Mouse (Mus musculus) brown adipose tissue, adult 24 weeks (tissue): ENCODE results near the gene Pbxip1. TPM values are rescaled to one million over a fixed set of nuclear protein-coding genes. Genes with fewer than 3 reads are reported as not detected.

Experiments used
- H3K27ac ChIP-seq: fragments of 200-500 bp; replicated peaks from 2 replicates; pipeline ENCODE4 v1.5.1; 2012; ENCODE audit warnings: low read depth, mild to moderate bottlenecking, low read length
- H3K4me1 ChIP-seq: fragments of 200-500 bp; 2 replicates; pipeline ENCODE4 v1.6.1; 2012; ENCODE audit warnings: low read length, mixed read lengths; ENCODE audit not compliant: control insufficient read depth, insufficient read depth, insufficient read length
- H3K4me3 ChIP-seq: fragments of 200-500 bp; 2 replicates; pipeline ENCODE4 v1.5.1; 2012; ENCODE audit warnings: low read depth, mild to moderate bottlenecking, low read length, moderate library complexity; ENCODE audit not compliant: insufficient read depth
- polyA plus RNA-seq: library from polyadenylated mRNA; stranded (reverse); fragments of >200 nt; gene quantifications from 2 replicates; pipeline ENCODE4 v1.2.4, GENCODE M21; 2012; ENCODE audit not compliant: missing spikeins, insufficient read depth, insufficient read length

The Pbxip1 gene
- polyA plus RNA-seq, 1 experiment, result 18.9 TPM

GRCm38 (mm10) chr3:89479055-89479454 is 42.5 kb downstream of the Pbxip1 start:
- Histone ChIP-seq H3K4me1 (no peaks in the 10 kb centered on the region), H3K4me3 (no peak overlapping the region), H3K27ac (no peak overlapping the region)

- no peak overlapping the region for H3K4me3 ChIP-seq
- no peaks in the 10 kb centered on the region for H3K4me1 ChIP-seq
- no peak overlapping the region for H3K27ac ChIP-seq
Observed at GRCm38 (mm10) chr3:89481488-89481887, 45.0 kb downstream of the Pbxip1 start.

DNA sequence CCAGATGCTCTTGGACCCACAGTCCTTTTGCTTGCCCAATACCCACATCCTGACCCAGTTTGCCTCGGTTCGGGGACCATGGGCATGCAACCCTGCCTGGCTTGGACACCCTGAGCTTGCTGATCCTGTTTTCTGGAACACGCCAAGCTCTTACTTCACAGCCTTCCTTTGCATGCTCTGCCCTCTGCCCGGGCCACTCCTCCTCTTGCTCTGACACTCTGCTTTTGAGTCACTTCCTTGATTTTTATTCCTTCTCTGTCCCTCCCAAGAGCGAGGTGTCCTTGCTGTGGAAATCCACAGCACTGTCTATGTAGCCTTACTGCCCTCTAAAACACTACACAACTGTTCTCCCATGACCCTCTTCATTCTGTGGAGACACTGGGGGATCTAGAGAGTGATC is 45.7 kb downstream of the Pbxip1 start:
- Histone ChIP-seq H3K4me3 (no peak overlapping the region), H3K4me1 (no peaks in the 10 kb centered on the region), H3K27ac (no peak overlapping the region)

GRCm38 (mm10) chr3:89484766-89485524 is 48.4 kb downstream of the Pbxip1 start:
- Histone ChIP-seq H3K4me3 (no peak overlapping the region; the same call in 1 of the 2 replicates), H3K4me1 (peaks cover 3% of the 10 kb centered on the region; the same call in 1 of the 2 replicates), H3K27ac (no peak overlapping the region)

- Histone ChIP-seq H3K27ac (no peak overlapping the region), H3K4me1 (peaks cover 3% of the 10 kb centered on the region; the same call in 1 of the 2 replicates), H3K4me3 (no peak overlapping the region)
Observed at GRCm38 (mm10) chr3:89486111-89486510, 49.6 kb downstream of the Pbxip1 start.

DNA sequence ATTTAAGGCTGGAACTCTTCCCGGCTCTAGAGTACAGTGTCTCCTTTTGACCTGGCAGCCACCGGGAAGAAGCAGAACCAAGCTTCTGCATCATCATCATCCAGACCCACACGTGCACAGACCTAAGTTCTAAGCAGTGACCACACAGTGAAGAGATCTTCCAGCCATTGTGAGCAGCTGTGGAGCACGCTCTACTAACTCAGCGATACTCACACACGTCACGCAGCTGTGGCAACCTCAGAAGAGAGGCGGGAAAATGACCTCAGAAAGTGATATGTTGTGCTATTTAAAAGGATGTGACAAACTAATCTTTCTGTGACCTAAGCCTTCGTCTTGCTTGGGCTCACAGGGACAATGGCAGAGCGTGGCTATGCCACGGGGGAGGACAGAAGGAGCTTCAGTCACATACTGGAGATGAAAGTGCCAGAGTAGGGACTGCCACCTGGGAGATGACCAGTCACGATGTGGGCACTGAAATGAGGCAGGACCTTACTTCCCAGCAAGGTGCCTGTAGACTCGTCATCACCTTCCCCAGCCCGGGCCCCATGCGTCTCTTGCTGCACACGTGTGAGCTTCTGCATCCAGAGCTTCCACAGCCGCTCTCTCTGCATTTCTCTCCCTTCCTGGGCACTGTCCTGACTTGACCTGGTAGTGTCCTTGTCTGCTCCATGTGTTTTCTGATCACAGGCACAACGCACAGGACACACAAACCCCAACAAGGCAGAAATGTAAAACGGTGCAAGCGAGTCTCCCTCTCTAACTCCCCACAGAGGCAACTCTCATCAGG is 50.6 kb downstream of the Pbxip1 start:
- Histone ChIP-seq H3K27ac (no peak overlapping the region), H3K4me1 (peaks cover 3% of the 10 kb centered on the region; the same call in 1 of the 2 replicates), H3K4me3 (no peak overlapping the region)

- no peak overlapping the region for H3K4me3 ChIP-seq
- peaks cover 3% of the 10 kb centered on the region; the same call in 1 of the 2 replicates for H3K4me1 ChIP-seq
Observed at GRCm38 (mm10) chr3:89490790-89491189, 54.3 kb downstream of the Pbxip1 start.

DNA sequence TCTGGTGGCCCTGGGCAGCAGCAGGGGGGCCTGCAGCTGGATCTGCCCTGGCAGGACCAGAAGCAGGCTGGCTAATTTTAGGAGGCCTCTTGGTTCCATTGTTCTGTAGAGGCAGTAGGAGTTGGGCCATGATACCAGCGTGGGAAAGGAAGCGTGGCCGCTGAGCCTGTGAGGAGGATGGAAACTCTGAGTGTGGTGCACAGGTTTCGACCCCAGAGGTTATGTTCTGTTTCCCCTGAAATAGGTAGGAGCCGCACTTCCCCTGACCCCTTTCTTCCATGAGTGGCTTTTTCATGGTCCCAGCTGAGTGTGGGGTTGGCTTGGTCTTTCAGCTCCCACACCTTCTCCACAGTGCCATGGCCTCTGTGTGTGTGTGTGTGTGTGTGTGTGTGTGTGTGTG is 55.1 kb downstream of the Pbxip1 start:
- no peak overlapping the region for H3K4me3 ChIP-seq
- H3K27ac ChIP-seq, result no peak overlapping the region
- H3K4me1 ChIP-seq, result peaks cover 3% of the 10 kb centered on the region; the same call in 1 of the 2 replicates

More at GRCm38 (mm10) chr3:89490790-89491189, 54.3 kb downstream of the Pbxip1 start:
- no peak overlapping the region for H3K27ac ChIP-seq

DNA sequence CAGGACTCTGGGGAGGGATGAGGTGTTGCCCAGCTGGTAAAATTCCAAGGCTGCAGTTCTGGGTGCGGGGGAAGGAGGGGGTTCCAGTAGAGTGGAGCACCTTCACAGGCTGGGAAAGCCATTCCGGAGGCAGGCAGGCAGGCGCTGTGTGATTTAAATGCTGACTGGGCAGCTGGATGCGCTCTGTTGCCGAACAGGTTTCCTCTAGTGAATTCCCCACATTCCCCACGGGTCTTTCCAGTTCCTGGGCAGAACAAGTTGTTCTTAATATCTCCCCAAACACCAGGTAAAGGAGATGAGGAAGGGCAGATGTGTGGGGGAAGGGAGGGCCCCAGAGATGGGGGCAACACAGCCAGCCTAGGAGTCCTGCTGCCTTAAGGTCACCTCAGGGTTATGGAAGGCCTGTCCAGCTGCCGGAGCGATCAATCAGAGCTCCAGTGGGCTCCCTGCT is 56.2 kb downstream of the Pbxip1 start:
- no peak overlapping the region for H3K4me3 ChIP-seq
- peaks cover under 1% of the 10 kb centered on the region; the same call in 1 of the 2 replicates for H3K4me1 ChIP-seq
- no peak overlapping the region for H3K27ac ChIP-seq

DNA sequence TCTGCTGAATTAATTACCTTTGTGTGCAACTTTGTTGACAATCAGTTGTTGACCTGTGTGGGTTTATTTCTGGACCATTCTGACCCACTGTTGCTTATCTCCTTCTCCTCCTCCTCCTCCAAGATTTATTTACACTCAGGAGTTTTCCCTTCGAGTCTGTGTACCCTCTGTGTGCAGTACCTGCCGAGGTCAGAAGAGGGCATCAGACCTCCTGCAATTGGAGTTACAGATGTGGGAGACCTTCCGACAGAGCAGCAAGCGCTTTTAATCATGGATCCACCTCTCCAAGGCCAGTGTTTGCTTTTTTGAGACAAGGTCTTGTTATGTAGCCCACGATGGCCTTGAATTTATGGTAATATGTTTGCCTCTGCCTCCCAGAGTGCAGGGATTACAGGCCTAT is 58.1 kb downstream of the Pbxip1 start:
- H3K4me1 ChIP-seq, result no peaks in the 10 kb centered on the region
- no peak overlapping the region for H3K27ac ChIP-seq
- no peak overlapping the region for H3K4me3 ChIP-seq

DNA sequence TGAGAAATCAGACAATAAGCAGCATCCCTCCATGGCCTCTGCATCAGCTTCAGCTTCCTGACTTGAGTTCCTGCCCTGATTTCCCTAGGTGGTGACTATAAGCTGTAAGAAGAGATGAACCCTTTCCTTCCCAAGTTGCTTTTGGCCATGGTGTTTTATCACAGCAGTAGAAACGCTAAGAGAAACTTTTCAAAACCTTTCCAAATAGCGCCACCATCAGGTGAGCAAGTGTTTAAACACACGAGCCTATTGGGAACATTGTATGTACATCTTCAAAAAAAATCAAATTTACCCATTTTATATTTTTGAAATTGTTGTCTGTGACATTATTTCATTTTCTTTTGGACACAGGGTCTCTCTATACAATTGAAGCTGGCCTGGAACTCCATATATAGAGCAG is 59.9 kb downstream of the Pbxip1 start:
- Histone ChIP-seq H3K4me3 (no peak overlapping the region), H3K4me1 (no peaks in the 10 kb centered on the region), H3K27ac (no peak overlapping the region)

GRCm38 (mm10) chr3:89499696-89500095 is 63.2 kb downstream of the Pbxip1 start:
- Histone ChIP-seq H3K27ac (no peak overlapping the region), H3K4me3 (no peak overlapping the region), H3K4me1 (no peaks in the 10 kb centered on the region)

Other genes starting within 250 kb of the Pbxip1 start
- 18.2 and 25.1 TPM in 2 replicates for gene Gba, start 233.8 kb upstream of the Pbxip1 start, polyA plus RNA-seq
- gene Thbs3, start 221.5 kb upstream of the Pbxip1 start, polyA plus RNA-seq, result 5.6 and 8.9 TPM in 2 replicates
- 108 and 115 TPM in 2 replicates for gene Mtx1, start 209.6 kb upstream of the Pbxip1 start, polyA plus RNA-seq
- gene Muc1, start 207.6 kb upstream of the Pbxip1 start, polyA plus RNA-seq, result 0.75 and 0.83 TPM in 2 replicates
- 57.6 and 64.8 TPM in 2 replicates for gene Krtcap2, start 190.7 kb upstream of the Pbxip1 start, polyA plus RNA-seq
- not detected in 2 replicates for gene Trim46, start 190.4 kb upstream of the Pbxip1 start, polyA plus RNA-seq
- 125 and 130 TPM in 2 replicates for gene Dpm3, start 177.3 kb upstream of the Pbxip1 start, polyA plus RNA-seq
- gene Slc50a1, start 166.1 kb upstream of the Pbxip1 start, polyA plus RNA-seq, result 28.3 and 33.1 TPM in 2 replicates
- gene Efna1, start 155.6 kb upstream of the Pbxip1 start, polyA plus RNA-seq, result 5.6 and 6.3 TPM in 2 replicates
- 0.44 TPM in 1 of 2 replicates, not detected in the other for gene Efna3, start 113.7 kb upstream of the Pbxip1 start, polyA plus RNA-seq
- 1.3 TPM in 1 of 2 replicates, not detected in the other for gene Efna4, start 98.7 kb upstream of the Pbxip1 start, polyA plus RNA-seq
- gene Adam15, start 86.7 kb upstream of the Pbxip1 start, polyA plus RNA-seq, result 28.5 and 31.3 TPM in 2 replicates
- 1.2 and 1.6 TPM in 2 replicates for gene Dcst2, start 74.7 kb upstream of the Pbxip1 start, polyA plus RNA-seq
- gene Dcst1, start 71.5 kb upstream of the Pbxip1 start, polyA plus RNA-seq, result 0.75 TPM in 1 of 2 replicates, not detected in the other
- gene Zbtb7b, start 41.9 kb upstream of the Pbxip1 start, polyA plus RNA-seq, result 93.2 and 121 TPM in 2 replicates
- 1.3 TPM in 1 of 2 replicates, not detected in the other for gene Lenep, start 33.9 kb upstream of the Pbxip1 start, polyA plus RNA-seq
- gene Flad1, start 24.8 kb upstream of the Pbxip1 start, polyA plus RNA-seq, result 33.4 and 60.7 TPM in 2 replicates
- gene Cks1b, start 18.3 kb upstream of the Pbxip1 start, polyA plus RNA-seq, result 5.9 and 10.9 TPM in 2 replicates
- gene Shc1, start 18.3 kb upstream of the Pbxip1 start, polyA plus RNA-seq, result 36.0 and 37.2 TPM in 2 replicates
- 4.6 and 13.0 TPM in 2 replicates for gene Pygo2, start 6.5 kb upstream of the Pbxip1 start, polyA plus RNA-seq
- 191 and 194 TPM in 2 replicates for gene Pmvk, start 17.8 kb downstream of the Pbxip1 start, polyA plus RNA-seq
- gene Kcnn3, start 83.5 kb downstream of the Pbxip1 start, polyA plus RNA-seq, result 0.28 and 0.29 TPM in 2 replicates